Mouse (Mus musculus) myocyte (in vitro differentiated cells): ENCODE measurements at regions not wholly inside any gene's neighbourhood (a gene's known extent, or its start where the extent isn't known, plus 50 kb on each side); places are given as distances from the start of the nearest gene placed in this dataset.

Experiments used
- H3K27me3 ChIP-seq: one replicate; pipeline ENCODE4 v1.6.1; 2011; ENCODE audit not compliant: control insufficient read depth, insufficient read depth, insufficient read length
- H3K36me3 ChIP-seq: one replicate; pipeline ENCODE4 v1.6.1; 2011; ENCODE audit not compliant: control insufficient read depth, insufficient read depth
- H3K4me2 ChIP-seq: one replicate; pipeline ENCODE4 v1.6.1; 2011; ENCODE audit warnings: low read depth, control low read depth
- H3K4me3 ChIP-seq: one replicate; pipeline ENCODE4 v1.5.1; 2011; ENCODE audit warnings: mild to moderate bottlenecking, control low read depth, moderate library complexity
- H3K79me2 ChIP-seq: one replicate; pipeline ENCODE4 v1.6.1; 2011; ENCODE audit not compliant: control insufficient read depth, insufficient read depth
- H3ac ChIP-seq: one replicate; pipeline ENCODE4 v1.6.1; 2011; ENCODE audit not compliant: control insufficient read depth, insufficient read length
- CEBPB ChIP-seq: IDR thresholded peaks from 2 replicates; pipeline ENCODE4 v1.6.1; 2011; ENCODE audit warnings: mild to moderate bottlenecking, moderate library complexity; ENCODE audit not compliant: poor library complexity, insufficient read depth, severe bottlenecking
- E2F4 ChIP-seq: IDR thresholded peaks from one replicate; pipeline ENCODE4 v1.6.1; 2011; ENCODE audit warnings: mild to moderate bottlenecking, control low read depth, moderate library complexity; ENCODE audit not compliant: insufficient read depth
- MAX ChIP-seq: IDR thresholded peaks from one replicate; pipeline ENCODE4 v1.6.1; 2011; ENCODE audit warnings: low read depth, mild to moderate bottlenecking, control low read depth
- MYOD1 ChIP-seq, 3 experiments: IDR thresholded peaks; one replicate each; pipeline ENCODE4 v1.6.1; 2011; ENCODE audit warnings: control low read depth in 2 of 3, low read depth in 2 of 3, mild to moderate bottlenecking in 2 of 3, moderate library complexity in 1 of 3; ENCODE audit not compliant: insufficient read length in 2 of 3, control insufficient read depth in 1 of 3
- MYOG ChIP-seq, 3 experiments: IDR thresholded peaks; one replicate each; pipeline ENCODE4 v1.6.1; 2011; ENCODE audit warnings: control low read depth in 2 of 3, low read depth in 2 of 3, mild to moderate bottlenecking in 2 of 3; ENCODE audit not compliant: insufficient read length in 2 of 3, control insufficient read depth in 1 of 3, insufficient read depth in 1 of 3
- POLR2A ChIP-seq: IDR thresholded peaks from one replicate; pipeline ENCODE4 v1.6.1; 2011; ENCODE audit warnings: low read depth, mild to moderate bottlenecking, control low read depth, moderate library complexity; ENCODE audit not compliant: insufficient read length
- POLR2AphosphoS2 ChIP-seq: IDR thresholded peaks from one replicate; pipeline ENCODE4 v1.6.1; 2011; ENCODE audit warnings: low read depth, control low read depth; ENCODE audit not compliant: insufficient read length
- REST ChIP-seq: IDR thresholded peaks from one replicate; pipeline ENCODE4 v1.6.1; 2011; ENCODE audit warnings: mild to moderate bottlenecking, control low read depth, moderate library complexity; ENCODE audit not compliant: insufficient read depth, insufficient read length
- SRF ChIP-seq: IDR thresholded peaks from one replicate; pipeline ENCODE4 v1.6.1; 2011; ENCODE audit warnings: low read depth; ENCODE audit not compliant: control insufficient read depth, insufficient read length
- TCF12 ChIP-seq: IDR thresholded peaks from one replicate; pipeline ENCODE4 v1.6.1; 2011; ENCODE audit warnings: mild to moderate bottlenecking, control low read depth; ENCODE audit not compliant: poor library complexity, insufficient read depth, severe bottlenecking
- TCF3 ChIP-seq: IDR thresholded peaks from one replicate; pipeline ENCODE4 v1.6.1; 2011; ENCODE audit warnings: low read depth, control low read depth; ENCODE audit not compliant: insufficient read length
- USF1 ChIP-seq: IDR thresholded peaks from one replicate; pipeline ENCODE4 v1.6.1; 2011; ENCODE audit warnings: low read depth, mild to moderate bottlenecking, control low read depth, moderate library complexity

DNA sequence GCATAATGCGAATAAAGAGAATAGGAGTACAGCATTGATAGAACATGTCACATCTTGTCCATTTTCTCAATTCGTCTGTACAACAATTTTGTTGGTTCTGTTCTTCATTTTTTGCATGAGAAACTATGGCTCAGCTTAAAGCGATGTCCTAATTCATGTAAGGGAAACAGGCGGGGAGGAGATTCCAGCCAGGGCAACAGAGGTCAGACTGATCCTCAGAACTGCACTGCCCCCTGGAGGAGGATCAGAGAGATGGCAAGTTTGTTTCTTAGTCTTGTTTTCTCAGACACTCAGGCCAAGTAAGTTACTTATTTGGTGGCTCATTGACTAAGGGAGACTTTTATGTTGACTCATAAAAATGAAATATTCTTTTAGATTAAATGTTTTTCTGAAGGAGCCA, 165.7 kb upstream of the Ccdc54 start:
- Histone ChIP-seq H3K79me2 (no peaks in the 10 kb centered on the region), H3K4me2 (no peak overlapping the region), H3K27me3 (no peaks in the 10 kb centered on the region), H3ac (no peak overlapping the region), H3K4me3 (no peak overlapping the region), H3K36me3 (no peaks in the 10 kb centered on the region)
- TF ChIP-seq POLR2A = no peak
- TF ChIP-seq REST = no peak
- TF ChIP-seq MAX = no peak

DNA sequence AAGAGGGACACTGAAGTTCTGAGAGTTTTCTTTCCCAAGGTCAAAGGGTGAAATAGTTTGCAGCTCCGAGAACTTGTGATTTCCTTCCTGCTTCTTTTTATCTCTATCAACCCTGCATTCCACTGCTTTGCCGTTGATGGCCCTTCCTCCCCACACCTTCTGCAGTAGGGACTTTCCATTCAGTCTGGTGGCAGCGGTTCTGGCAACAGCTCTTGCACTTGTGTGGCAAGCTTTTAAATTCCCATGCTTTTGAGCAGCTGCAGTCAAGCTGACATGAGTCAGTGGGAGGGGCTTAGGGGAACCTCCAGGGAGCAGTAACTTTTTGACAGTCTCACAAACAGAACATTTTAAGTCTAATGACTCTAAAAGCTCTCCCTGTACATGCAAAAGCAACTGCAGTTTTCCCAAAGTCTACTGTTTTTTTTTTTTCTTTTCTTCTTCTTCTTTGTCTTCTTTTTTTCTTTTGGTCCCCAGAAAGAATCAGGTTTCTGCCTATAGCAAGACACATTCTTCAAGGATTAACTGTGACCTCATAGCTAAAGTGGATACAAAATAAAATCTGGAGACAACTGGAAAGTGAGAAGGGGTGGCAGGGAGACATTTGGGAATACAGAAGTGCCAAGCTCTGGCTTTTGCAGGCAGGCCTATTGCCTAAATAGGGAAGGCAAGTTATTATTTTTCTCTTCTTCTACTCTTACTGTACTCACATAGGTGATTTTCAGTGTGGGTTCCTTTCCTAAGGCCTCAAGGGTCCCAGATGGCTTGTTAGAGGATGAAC, 162.8 kb upstream of the Ccdc54 start:
- no peak for TF ChIP-seq E2F4
- TF ChIP-seq MYOG (IDR thresholded peaks at IDR 0.05; ENCODE audit: control insufficient read depth in 1 of 3, insufficient read depth in 1 of 3, insufficient read length in 2 of 3, low read depth in 2 of 3) = peak; percentile 43 to 88 (median 82)
- no peak for TF ChIP-seq USF1
- TF ChIP-seq CEBPB = 0 out of 2 replicates have a peak, but pooled peaks have one; percentile 59
- no peak for TF ChIP-seq REST
- peak; percentile 63 for TF ChIP-seq POLR2A
- TF ChIP-seq MAX = no peak
- TF ChIP-seq TCF3 = no peak
- TF ChIP-seq MYOD1 (IDR thresholded peaks at IDR 0.05; ENCODE audit: control insufficient read depth in 1 of 3, insufficient read length in 2 of 3, low read depth in 2 of 3) = peak; percentile 68 to 77 (median 75)
- peak; percentile 65 for TF ChIP-seq POLR2AphosphoS2
- TF ChIP-seq TCF12 = peak; percentile 90
- peak; percentile 60 for TF ChIP-seq SRF
- Histone ChIP-seq H3K36me3 (no peaks in the 10 kb centered on the region), H3K4me3 (peak overlapping the region; percentile 22), H3K27me3 (no peaks in the 10 kb centered on the region), H3K4me2 (peak overlapping the region; percentile 95), H3K79me2 (no peaks in the 10 kb centered on the region), H3ac (no peak overlapping the region)

DNA sequence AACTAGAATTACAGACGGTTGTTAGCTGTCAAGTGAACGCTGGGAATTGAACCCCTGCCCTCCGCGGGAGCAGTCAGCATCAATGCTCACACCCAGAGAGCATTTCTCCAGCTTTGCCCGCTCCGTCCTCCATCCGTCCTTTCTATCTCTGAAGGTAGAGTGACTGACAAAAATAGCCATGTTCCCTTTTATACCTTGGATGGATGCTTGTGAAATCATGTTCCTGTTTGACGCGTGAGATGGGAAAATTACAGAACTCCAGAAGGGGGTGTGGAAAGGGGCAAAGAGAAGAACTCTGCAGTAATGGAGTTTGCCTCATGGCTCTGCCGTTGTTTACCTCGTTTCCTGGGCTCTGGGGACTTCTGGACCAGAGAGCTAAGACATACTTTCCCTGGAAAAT, 162.1 kb upstream of the Ccdc54 start:
- Histone ChIP-seq H3K4me2 (peak overlapping the region; percentile 95), H3K79me2 (no peaks in the 10 kb centered on the region)

DNA sequence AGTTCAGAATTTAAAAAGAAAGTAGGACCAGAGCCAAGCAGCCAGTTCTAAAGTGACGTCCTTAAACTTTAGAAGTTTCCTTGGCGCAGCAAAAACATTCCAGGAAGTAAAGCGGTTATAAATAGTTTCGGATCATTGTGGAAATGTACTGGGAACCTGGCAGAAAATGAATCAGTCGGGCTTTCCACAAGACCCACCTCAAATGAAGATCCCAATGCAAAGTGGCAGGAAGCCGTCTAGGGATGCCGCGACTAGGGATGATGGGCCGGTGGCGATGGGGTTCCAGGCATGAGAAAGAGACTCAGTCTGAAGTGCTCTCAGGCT, 161.3 kb upstream of the Ccdc54 start:
- Histone ChIP-seq H3K36me3 (no peaks in the 10 kb centered on the region), H3K79me2 (no peaks in the 10 kb centered on the region), H3K4me3 (peak overlapping the region; percentile 22), H3K4me2 (peak overlapping the region; percentile 95), H3ac (no peak overlapping the region), H3K27me3 (no peaks in the 10 kb centered on the region)
- TF ChIP-seq USF1 = no peak
- no peak for TF ChIP-seq TCF12
- no peak for TF ChIP-seq E2F4
- TF ChIP-seq REST = no peak
- no peak for TF ChIP-seq MYOG (IDR thresholded peaks at IDR 0.05; ENCODE audit: control insufficient read depth in 1 of 3, insufficient read depth in 1 of 3, insufficient read length in 2 of 3, low read depth in 2 of 3)
- TF ChIP-seq CEBPB = no peak
- no peak for TF ChIP-seq SRF
- TF ChIP-seq TCF3 = no peak
- no peak for TF ChIP-seq MYOD1 (IDR thresholded peaks at IDR 0.05; ENCODE audit: control insufficient read depth in 1 of 3, insufficient read length in 2 of 3, low read depth in 2 of 3)
- TF ChIP-seq POLR2A = no peak
- no peak for TF ChIP-seq MAX
- no peak for TF ChIP-seq POLR2AphosphoS2

More for the DNA sequence above, 162.1 kb upstream of the Ccdc54 start:
- TF ChIP-seq POLR2A (no peak), TCF3 (no peak), REST (no peak), USF1 (no peak), CEBPB (no peak), POLR2AphosphoS2 (no peak), E2F4 (no peak)
- H3K27me3 ChIP-seq = no peaks in the 10 kb centered on the region
- no peaks in the 10 kb centered on the region for H3K36me3 ChIP-seq
- H3K4me3 ChIP-seq = peak overlapping the region; percentile 22
- H3ac ChIP-seq = no peak overlapping the region

DNA sequence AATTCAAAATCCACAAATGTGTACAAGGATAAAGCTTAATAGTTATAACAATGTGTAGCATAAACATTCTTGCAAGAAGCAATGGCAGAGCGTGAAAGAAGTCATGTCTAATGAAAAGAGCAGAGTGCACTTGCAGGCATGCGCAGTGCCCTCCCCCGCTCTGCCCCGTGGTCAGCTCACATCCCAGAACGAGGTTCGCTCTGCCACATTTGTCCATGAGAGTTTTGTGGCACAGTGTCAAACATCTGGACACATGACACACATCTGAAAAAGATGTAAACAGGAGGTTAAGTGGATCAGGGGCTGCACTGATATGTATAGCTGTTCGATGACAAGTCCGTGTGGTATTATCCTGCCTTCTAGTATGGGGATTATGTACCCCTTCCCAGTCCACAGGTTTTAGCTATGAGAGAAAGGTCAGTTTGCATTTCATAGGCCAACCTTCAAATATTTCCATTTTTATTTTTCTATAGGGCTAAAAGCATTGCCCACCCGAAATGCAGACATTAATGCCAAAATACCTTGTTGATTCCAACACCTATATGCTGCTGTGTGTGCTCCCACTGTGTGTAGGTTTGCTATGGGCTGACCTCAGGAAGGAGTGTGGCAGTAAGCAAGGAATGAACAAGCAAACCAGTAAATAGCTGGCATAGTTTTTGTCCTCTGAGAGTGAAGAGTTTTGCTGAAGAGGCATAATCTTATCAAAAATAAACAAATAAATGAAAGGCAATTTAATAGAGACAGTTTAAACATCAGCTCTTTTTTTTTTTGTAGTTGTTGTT, 160.7 kb upstream of the Ccdc54 start:
- H3K79me2 ChIP-seq = no peaks in the 10 kb centered on the region
- H3ac ChIP-seq = no peak overlapping the region
- peak overlapping the region; percentile 22 for H3K4me3 ChIP-seq
- no peaks in the 10 kb centered on the region for H3K27me3 ChIP-seq
- TF ChIP-seq USF1 = peak; percentile 48
- TF ChIP-seq E2F4 = no peak
- no peak for TF ChIP-seq TCF12
- no peak for TF ChIP-seq MYOD1 (IDR thresholded peaks at IDR 0.05; ENCODE audit: control insufficient read depth in 1 of 3, insufficient read length in 2 of 3, low read depth in 2 of 3)
- peak in 1 of 3 experiments; percentile 52 for TF ChIP-seq MYOG (IDR thresholded peaks at IDR 0.05; ENCODE audit: control insufficient read depth in 1 of 3, insufficient read depth in 1 of 3, insufficient read length in 2 of 3, low read depth in 2 of 3)
- peak overlapping the region; percentile 95 for H3K4me2 ChIP-seq
- no peaks in the 10 kb centered on the region for H3K36me3 ChIP-seq
